Mouse (Mus musculus) thymus, adult 2 months (tissue): ENCODE results near the gene Rfxank.

Source experiments
- CTCF ChIP-seq: fragments of 200-500 bp; IDR thresholded peaks from 2 replicates; pipeline ENCODE4 v1.5.1; 2012; ENCODE audit warnings: mild to moderate bottlenecking, control low read depth, low read length, moderate library complexity, borderline replicate concordance; ENCODE audit not compliant: control insufficient read depth, poor library complexity, insufficient read depth; ENCODE audit errors: extremely low read depth
- POLR2A ChIP-seq: fragments of 200-500 bp; IDR thresholded peaks from 2 replicates; pipeline ENCODE4 v1.6.1; 2012; ENCODE audit warnings: mild to moderate bottlenecking, low read length, control low read depth, moderate library complexity; ENCODE audit not compliant: control insufficient read depth, poor library complexity, insufficient read depth; ENCODE audit errors: extremely low read depth

GRCm38 (mm10) chr8:70170116-70170515, 31.2 kb upstream of the Rfxank start:
- TF ChIP-seq CTCF (no peak), POLR2A (no peak)
